Mouse (Mus musculus): ENCODE results near the gene Sh3bgrl. TPM values are rescaled to one million over a fixed set of nuclear protein-coding genes. Genes with fewer than 3 reads are reported as not detected.
"Not testable (repeated sequence)": the region's sequence is repeated elsewhere in the genome, so short reads cannot be mapped to it uniquely, and the experiment has no call there.

Gene Sh3bgrl
- polyA plus RNA-seq (2012; rRNA removed) = 45.0 and 48.2 TPM in 2 replicates

DNA sequence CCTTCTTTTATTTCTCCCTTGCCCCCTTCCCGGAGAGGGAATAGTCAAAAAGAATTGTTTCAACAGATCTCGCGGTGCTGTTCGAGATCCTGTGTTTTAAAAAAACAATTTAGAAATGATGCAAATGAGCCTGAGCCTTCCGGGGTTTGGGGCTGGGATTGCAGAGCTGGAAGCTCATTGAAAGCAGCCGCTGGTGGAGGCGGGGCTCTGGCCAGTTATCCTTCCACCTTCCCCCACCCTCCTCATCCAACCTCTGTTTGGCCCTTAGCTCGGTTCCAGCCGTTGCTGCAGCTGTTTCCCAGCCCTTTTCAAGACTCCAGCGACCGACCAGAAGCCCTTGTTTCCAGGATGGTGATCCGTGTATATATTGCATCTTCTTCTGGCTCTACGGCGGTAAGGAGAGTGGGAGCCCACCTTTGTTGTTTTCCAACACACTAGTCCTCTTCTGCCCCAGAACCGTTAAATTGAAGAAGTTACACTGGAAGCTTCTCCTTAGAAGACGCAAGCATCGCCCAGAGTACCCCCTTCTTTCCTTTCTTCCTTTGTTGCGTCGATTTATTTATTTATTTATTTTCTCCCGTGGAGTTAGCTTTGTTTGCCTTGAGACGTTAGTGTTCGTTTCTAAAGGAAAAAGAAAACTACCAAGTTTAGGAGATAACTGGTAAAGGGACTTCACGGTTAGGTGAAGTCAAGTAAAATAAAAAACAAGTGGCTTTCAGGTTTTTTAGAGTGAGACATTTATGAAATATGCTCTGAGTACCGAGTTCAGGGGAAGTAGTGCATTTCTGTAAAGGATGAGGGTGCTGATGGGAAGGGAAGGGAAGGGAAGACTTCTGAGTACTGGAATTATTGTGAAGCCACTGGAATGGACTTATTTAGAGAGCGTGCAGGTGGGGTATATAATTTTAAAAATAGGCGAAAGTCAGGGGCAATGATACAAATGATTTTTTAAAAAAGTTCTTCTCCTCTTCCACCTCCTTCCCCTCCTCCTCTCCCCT lies at the start of gene Sh3bgrl:
TSS of gene Sh3bgrl (plus strand) at position 121 of the 998 bp plus-strand sequence.
- no peaks in the 10 kb centered on the region for H3K4me1 ChIP-seq (ENCODE audit: control insufficient read depth, insufficient read depth, low read length)
- H3K4me3 ChIP-seq (ENCODE audit: insufficient read depth, low read length) = peak within 1 kb of the TSS; percentile 58
- no peak for TF ChIP-seq POLR2A (IDR thresholded peaks at IDR 0.05; ENCODE audit: extremely low read depth, insufficient read depth, low read length)
- TF ChIP-seq CTCF (IDR thresholded peaks at IDR 0.05; ENCODE audit: extremely low read depth, insufficient read depth, low read length) = no peak
- 0 out of 2 replicates have a peak within 1 kb of the TSS, but pooled peaks have one; percentile 12 for H3K27ac ChIP-seq (ENCODE audit: insufficient read depth, low read length)

DNA sequence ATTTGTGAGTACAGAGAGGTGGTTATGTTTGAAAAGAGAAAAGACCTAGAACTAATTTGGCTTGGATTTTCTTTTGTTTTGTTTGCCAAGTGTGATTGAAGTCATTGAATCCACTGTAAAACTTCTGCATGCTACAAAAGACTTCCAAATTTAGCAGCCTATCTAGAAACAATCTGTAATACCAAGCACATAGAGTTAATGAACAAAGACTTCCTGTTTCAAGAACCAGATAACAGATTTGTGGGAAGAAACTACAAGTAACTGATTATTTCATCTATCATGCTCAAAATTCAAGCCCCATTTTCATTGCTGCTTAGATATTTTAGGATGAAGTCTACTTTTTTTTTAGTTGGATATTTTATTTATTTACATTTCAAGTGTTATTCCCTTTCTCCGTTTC lies 47.4 kb upstream of the Sh3bgrl start:
- H3K27ac ChIP-seq (ENCODE audit: insufficient read depth, low read length) = no peak overlapping the region
- no peaks in the 10 kb centered on the region for H3K4me1 ChIP-seq (ENCODE audit: control insufficient read depth, insufficient read depth, low read length)
- TF ChIP-seq POLR2A (IDR thresholded peaks at IDR 0.05; ENCODE audit: extremely low read depth, insufficient read depth, low read length) (no peak), CTCF (IDR thresholded peaks at IDR 0.05; ENCODE audit: extremely low read depth, insufficient read depth, low read length) (no peak)
- no peak overlapping the region for H3K4me3 ChIP-seq (ENCODE audit: insufficient read depth, low read length)

DNA sequence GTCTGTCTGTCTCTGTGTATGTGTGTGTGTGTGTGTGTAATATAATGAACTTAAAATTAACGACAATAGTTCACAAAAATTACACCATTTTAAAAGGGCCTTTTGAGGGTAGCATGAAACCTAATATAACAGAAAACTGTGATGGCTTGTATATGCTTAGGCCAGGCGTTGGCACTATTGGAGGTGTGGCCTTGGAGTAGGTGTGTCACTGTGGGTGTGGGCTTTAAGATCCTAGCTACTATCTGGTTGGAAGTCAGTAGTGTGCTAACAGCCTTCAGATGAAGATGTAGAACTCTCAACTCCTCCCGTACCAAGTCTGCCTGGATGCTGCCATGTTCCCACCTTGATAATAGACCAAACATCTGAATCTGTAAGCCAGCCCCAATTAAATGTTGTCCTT lies 23.4 kb upstream of the Sh3bgrl start:
- H3K27ac ChIP-seq (ENCODE audit: insufficient read depth, low read length) = no peak overlapping the region
- H3K4me1 ChIP-seq (ENCODE audit: control insufficient read depth, insufficient read depth, low read length) = no peaks in the 10 kb centered on the region
- no peak for TF ChIP-seq CTCF (IDR thresholded peaks at IDR 0.05; ENCODE audit: extremely low read depth, insufficient read depth, low read length)
- no peak overlapping the region for H3K4me3 ChIP-seq (ENCODE audit: insufficient read depth, low read length)

DNA sequence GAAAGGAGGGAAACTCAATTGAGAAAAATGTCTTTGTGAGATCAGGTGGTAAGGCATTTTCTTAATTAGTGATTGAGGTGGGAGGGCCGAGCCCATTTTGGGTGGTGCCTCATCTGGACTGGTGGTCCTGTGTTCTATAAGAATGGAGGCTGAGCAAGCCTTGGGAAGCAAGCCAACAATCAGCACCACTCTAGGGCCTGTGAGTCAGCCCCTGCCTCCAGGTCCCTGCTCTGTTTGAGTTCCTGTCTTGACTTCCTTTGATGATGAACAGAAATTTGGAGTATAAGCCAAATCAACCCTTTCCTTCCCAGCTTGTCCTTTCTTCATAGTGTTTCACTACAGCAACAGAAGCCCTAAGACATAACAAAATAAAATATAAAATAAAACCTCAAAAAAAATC lies 19.4 kb upstream of the Sh3bgrl start:
- no peak for TF ChIP-seq CTCF (IDR thresholded peaks at IDR 0.05; ENCODE audit: extremely low read depth, insufficient read depth, low read length)
- no peak for TF ChIP-seq POLR2A (IDR thresholded peaks at IDR 0.05; ENCODE audit: extremely low read depth, insufficient read depth, low read length)
- H3K4me1 ChIP-seq (ENCODE audit: control insufficient read depth, insufficient read depth, low read length) = no peaks in the 10 kb centered on the region

DNA sequence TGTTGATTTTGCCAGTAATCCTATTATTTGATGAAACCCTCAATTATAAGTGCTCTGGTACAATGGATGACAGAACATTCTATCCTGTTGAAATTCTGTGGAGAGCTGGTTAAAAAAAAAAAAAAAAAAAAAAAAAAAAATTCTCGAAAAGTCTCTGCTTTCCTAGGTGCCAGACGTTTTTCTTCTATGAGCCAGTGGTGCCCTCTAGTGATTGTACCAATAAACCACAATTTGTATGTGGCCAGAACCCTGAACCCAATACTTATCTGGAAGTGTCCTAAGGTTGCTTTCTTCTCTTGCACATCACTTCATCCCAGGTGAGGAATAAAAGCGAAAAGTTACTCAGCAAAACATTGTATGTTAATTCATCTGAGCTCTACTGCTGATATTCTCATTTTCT lies 18.8 kb upstream of the Sh3bgrl start:
- TF ChIP-seq CTCF (IDR thresholded peaks at IDR 0.05; ENCODE audit: extremely low read depth, insufficient read depth, low read length) (no peak), POLR2A (IDR thresholded peaks at IDR 0.05; ENCODE audit: extremely low read depth, insufficient read depth, low read length) (no peak)
- H3K4me3 ChIP-seq (ENCODE audit: insufficient read depth, low read length) = no peak overlapping the region
- H3K27ac ChIP-seq (ENCODE audit: insufficient read depth, low read length) = no peak overlapping the region
- H3K4me1 ChIP-seq (ENCODE audit: control insufficient read depth, insufficient read depth, low read length) = no peaks in the 10 kb centered on the region

More for the DNA sequence above, 19.4 kb upstream of the Sh3bgrl start:
- Histone ChIP-seq H3K27ac (ENCODE audit: insufficient read depth, low read length) (no peak overlapping the region), H3K4me3 (ENCODE audit: insufficient read depth, low read length) (no peak overlapping the region)

DNA sequence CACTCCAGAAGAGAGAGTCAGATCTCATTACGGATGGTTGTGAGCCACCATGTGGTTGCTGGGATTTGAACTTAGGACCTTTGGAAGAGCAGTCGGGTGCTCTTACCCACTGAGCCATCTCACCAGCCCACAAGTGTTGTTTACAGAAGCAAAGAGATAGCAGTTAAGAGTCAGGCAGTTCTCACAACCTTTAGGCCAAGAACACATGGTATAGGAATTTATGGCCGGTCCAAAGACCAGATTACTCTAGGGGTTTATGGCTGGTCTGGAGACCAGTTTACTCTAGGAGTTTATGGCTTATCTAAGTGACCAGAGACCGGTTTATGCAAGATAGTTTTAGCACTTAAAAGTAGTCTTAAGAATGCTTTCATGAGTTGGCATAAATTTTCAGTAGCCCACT lies 15.8 kb upstream of the Sh3bgrl start:
- H3K4me1 ChIP-seq (ENCODE audit: control insufficient read depth, insufficient read depth, low read length); H3K27ac ChIP-seq (ENCODE audit: insufficient read depth, low read length): not testable (repeated sequence)

DNA sequence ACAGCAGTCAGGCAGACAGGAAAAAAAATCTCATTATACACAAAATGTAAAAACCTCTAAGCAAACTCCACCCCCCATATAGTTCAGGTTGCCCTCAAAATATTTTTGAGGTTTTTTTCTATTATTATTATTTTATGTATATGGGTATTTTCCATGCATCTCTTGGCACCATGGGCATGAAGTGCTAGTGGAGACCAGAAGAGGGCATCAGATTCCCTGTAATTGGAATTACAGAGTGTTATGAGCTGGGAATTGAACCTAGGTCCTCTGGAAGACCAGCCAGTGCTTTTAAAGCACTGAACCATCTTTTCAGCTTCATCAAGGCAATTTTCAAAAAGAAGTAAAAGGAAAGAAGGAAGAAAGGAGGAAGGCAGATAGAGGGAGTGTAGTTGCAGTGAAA lies 8.1 kb upstream of the Sh3bgrl start:
- H3K4me3 ChIP-seq (ENCODE audit: insufficient read depth, low read length) = no peak overlapping the region
- no peaks in the 10 kb centered on the region for H3K4me1 ChIP-seq (ENCODE audit: control insufficient read depth, insufficient read depth, low read length)
- no peak overlapping the region for H3K27ac ChIP-seq (ENCODE audit: insufficient read depth, low read length)
- TF ChIP-seq POLR2A (IDR thresholded peaks at IDR 0.05; ENCODE audit: extremely low read depth, insufficient read depth, low read length) = no peak
- no peak for TF ChIP-seq CTCF (IDR thresholded peaks at IDR 0.05; ENCODE audit: extremely low read depth, insufficient read depth, low read length)

More for the DNA sequence above, 15.8 kb upstream of the Sh3bgrl start:
- not testable (repeated sequence) for H3K4me3 ChIP-seq (ENCODE audit: insufficient read depth, low read length)

DNA sequence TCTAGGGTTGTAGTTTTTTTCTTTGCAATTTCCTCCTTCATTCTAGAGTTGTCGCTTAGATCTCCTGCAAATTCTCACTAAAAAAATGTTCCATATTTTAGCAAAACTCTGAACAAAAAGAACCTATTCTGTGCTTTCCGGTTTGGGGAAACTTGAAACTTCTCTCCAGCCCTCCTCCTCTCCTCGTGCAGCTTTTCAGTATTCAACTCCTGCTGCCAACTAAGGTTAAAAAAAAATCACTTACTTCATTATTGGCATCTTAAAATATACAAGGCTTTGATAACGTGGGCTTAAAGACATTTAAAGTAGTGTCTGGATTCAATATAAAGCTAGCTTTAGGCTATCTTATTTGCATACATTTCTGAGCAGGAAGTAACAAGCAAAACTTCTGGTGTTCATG lies 365 bp upstream of the Sh3bgrl start:
- TF ChIP-seq POLR2A (IDR thresholded peaks at IDR 0.05; ENCODE audit: extremely low read depth, insufficient read depth, low read length) = no peak
- TF ChIP-seq CTCF (IDR thresholded peaks at IDR 0.05; ENCODE audit: extremely low read depth, insufficient read depth, low read length) = no peak
- Histone ChIP-seq H3K27ac (ENCODE audit: insufficient read depth, low read length) (no peak overlapping the region), H3K4me3 (ENCODE audit: insufficient read depth, low read length) (peak overlapping the region; percentile 58; the same call in 1 of the 2 replicates), H3K4me1 (ENCODE audit: control insufficient read depth, insufficient read depth, low read length) (no peaks in the 10 kb centered on the region)

DNA sequence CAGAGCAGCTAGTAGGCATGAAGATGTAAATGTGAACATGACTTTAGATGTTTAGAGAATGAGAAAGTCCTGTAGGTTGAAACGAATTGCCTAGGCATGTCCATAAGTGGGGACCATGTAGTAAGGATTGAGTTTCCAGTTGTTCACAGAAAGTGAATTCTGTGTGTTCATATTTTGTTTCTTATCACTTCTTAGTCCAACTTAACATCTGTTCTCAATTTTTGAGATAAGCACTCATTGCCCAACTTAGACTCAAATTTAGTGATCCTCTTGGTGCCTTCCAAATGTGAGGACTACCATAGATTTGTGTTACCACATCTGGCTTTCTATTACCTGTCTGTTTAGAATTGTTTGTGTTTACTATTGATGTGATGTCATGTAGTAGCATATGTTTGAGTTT lies 3.3 kb downstream of the Sh3bgrl start:
- TF ChIP-seq CTCF (IDR thresholded peaks at IDR 0.05; ENCODE audit: extremely low read depth, insufficient read depth, low read length) (no peak), POLR2A (IDR thresholded peaks at IDR 0.05; ENCODE audit: extremely low read depth, insufficient read depth, low read length) (no peak)
- H3K4me3 ChIP-seq (ENCODE audit: insufficient read depth, low read length) = no peak overlapping the region
- no peak overlapping the region for H3K27ac ChIP-seq (ENCODE audit: insufficient read depth, low read length)
- H3K4me1 ChIP-seq (ENCODE audit: control insufficient read depth, insufficient read depth, low read length) = no peaks in the 10 kb centered on the region

DNA sequence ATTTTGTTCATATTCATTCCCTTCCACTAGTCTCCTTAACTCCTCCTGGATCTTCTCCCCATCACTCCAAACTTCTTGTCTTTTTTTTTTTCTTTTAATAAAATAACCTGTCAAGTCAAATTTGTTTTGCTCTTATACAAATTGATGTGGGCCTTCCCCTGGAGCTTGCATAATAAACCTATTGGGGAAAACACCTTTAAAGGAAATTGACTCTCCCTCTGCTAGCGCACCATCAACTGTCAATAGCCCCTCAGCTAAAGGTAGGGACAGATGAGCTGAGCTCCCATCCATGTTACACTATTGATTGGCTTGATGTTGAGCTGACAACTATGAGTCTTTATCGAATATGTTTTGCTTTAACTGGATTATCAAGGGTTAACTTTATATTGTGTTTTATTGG lies 5.3 kb downstream of the Sh3bgrl start:
- Histone ChIP-seq H3K4me3 (ENCODE audit: insufficient read depth, low read length) (no peak overlapping the region), H3K27ac (ENCODE audit: insufficient read depth, low read length) (no peak overlapping the region), H3K4me1 (ENCODE audit: control insufficient read depth, insufficient read depth, low read length) (no peaks in the 10 kb centered on the region)
- TF ChIP-seq POLR2A (IDR thresholded peaks at IDR 0.05; ENCODE audit: extremely low read depth, insufficient read depth, low read length) = no peak

Measured in cortical plate, adult 2 months (tissue).